ENCODE assay signal across 15 mouse cellular contexts in genomic region chr12:40991647-40992046, GRCm38 (mm10).
"Had no signal": no experiment of that assay in that cellular context is flagged by ENCODE, and none has a peak within 500 bp of the region (broad histone marks: within the 10 kb centered on the region; RNA-seq: fewer than 3 reads in every experiment).

No protein-coding gene starts in this region.

- DNase-seq: kidney, adult 2 months; kidney, postnatal 25 days; layer of hippocampus, adult 9-11 months; liver, embryonic 13.5 days; lung, adult 2 months; thymus, adult 2 months; thymus, postnatal 14 days had no signal

- H3K9ac ChIP-seq: liver, embryonic 13.5 days; midbrain, embryonic 15.5 days; neural tube, embryonic 12.5 days; neural tube, embryonic 15.5 days had no signal

- H3K4me1 ChIP-seq: liver, embryonic 13.5 days; midbrain, embryonic 10.5 days; midbrain, embryonic 15.5 days; neural tube, embryonic 12.5 days; neural tube, embryonic 15.5 days had no signal

- H3K36me3 ChIP-seq: liver, embryonic 13.5 days; midbrain, embryonic 10.5 days; midbrain, embryonic 15.5 days; neural tube, embryonic 12.5 days; neural tube, embryonic 15.5 days had no signal

- H3K27ac ChIP-seq: kidney, postnatal 0 days; layer of hippocampus, adult 2 months; liver, embryonic 13.5 days; macrophage; midbrain, embryonic 10.5 days; midbrain, embryonic 15.5 days; neural tube, embryonic 12.5 days; neural tube, embryonic 15.5 days; stomach, postnatal 0 days had no signal

- H3K4me3 ChIP-seq: layer of hippocampus, adult 2 months; liver, embryonic 13.5 days; midbrain, embryonic 10.5 days; midbrain, embryonic 15.5 days; neural tube, embryonic 12.5 days; neural tube, embryonic 15.5 days had no signal

- H3K9me3 ChIP-seq: liver, embryonic 13.5 days; midbrain, embryonic 10.5 days; midbrain, embryonic 15.5 days; neural tube, embryonic 12.5 days; neural tube, embryonic 15.5 days had no signal

- H3K4me2 ChIP-seq: liver, embryonic 13.5 days; midbrain, embryonic 15.5 days; neural tube, embryonic 12.5 days; neural tube, embryonic 15.5 days had no signal

- H3K27me3 ChIP-seq: liver, embryonic 13.5 days; midbrain, embryonic 15.5 days; neural tube, embryonic 12.5 days; neural tube, embryonic 15.5 days had no signal

- ATAC-seq: midbrain, embryonic 15.5 days had no signal
